Mouse (Mus musculus): ENCODE data around the gene Cd248.

The Cd248 gene

DNA sequence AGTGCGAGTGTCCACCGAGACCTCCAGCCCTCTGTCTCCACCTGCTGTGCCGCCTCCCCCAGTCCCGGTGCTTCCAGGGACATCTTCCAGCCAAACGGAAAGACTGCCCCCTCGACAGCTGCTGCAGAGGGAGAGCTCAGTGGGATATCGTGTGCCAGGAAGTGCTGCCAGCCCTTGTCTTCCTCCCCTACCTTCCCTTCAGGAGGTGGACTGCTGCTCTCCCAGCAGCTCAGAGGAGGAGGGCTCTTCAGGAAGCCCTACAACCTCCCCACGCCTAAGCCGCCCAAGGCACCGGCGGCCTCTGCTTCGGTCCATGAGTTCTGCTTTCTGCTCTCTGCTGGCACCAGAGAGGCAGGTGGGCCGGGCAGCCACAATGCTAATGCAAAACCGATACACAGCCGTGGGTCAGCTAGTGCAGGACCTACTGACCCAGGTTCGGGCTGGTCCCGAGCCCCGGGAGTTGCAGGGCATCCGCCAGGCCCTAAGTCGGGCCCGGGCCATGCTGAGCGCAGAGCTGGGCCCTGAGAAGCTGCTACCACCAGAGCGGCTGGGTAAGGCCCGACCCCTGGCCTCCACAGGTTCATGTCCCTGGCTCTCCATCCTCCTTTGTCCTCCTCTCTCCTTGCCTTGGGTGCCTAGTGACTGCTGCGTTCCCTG lies 15.6 kb upstream of the Cd248 start:
- DNase-seq = no peak

DNA sequence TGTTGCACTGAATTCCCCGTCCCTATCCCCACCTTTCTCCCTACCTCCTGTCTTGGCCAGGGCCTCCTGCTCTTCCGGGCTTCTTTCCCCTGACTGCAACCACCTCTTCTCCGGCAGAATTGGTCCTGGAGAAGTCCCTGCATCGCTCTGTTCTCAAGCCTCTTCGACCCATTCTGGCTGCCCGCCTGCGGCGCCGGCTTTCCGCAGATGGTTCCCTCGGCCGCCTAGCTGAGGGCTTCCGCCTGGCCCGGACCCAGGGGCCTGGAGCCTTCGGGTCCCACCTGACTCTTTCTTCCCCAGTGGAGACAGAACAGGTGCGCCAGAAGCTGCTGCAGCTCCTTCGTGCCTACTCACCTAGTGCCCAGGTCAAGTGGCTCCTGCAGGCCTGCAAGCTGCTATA lies 15.0 kb upstream of the Cd248 start:
- no peak for DNase-seq

DNA sequence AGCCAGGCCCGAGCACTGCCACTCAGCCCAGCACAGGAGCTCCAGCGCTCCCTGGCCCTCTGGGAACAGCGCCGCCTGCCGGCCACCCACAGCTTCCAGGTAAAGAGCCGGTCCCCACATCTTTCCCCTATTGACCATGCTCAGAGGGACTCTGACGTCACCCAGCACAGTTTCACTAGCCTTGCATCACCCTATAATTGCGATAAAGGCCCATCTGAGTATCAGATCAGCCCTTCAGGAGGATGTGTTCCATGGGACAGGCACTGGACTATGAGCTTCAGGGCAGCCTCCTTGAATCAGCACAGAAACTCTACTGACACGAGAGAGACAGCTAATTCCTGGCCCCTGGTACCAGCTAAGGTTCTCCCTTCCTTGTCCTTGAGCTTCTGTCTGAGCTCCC lies 14.0 kb upstream of the Cd248 start:
- DNase-seq = peak; percentile 67

DNA sequence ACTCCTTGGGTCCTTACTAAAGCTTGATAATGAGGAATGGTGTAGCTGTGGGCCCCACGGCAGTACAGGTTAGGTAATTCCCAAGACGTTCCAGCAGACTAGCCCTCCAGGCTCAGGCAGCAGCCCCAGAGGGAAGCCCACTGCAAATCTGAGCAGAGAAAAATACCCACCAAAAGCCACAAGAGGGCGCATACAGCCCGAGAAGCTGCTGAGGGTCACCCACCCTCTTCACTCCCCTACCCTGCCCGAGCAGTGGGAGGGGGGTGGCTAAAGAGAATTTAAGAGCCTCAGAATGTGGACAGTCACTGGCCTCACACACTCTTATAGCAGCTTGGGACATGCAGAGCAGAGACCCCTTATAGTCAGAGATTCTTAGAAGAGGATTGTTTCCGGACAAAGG lies 11.6 kb upstream of the Cd248 start:
- peak; percentile 81 for DNase-seq

- DNase-seq = peak; percentile 86
These were observed 9.8 kb upstream of the Cd248 start for GRCm38 (mm10) chr19:5057876-5058775.

GRCm38 (mm10) chr19:5058801-5059771 lies 8.8 kb upstream of the Cd248 start:
- peak; percentile 87 for DNase-seq

GRCm38 (mm10) chr19:5060365-5061330 lies 7.2 kb upstream of the Cd248 start:
- DNase-seq = peak; percentile 91

DNA sequence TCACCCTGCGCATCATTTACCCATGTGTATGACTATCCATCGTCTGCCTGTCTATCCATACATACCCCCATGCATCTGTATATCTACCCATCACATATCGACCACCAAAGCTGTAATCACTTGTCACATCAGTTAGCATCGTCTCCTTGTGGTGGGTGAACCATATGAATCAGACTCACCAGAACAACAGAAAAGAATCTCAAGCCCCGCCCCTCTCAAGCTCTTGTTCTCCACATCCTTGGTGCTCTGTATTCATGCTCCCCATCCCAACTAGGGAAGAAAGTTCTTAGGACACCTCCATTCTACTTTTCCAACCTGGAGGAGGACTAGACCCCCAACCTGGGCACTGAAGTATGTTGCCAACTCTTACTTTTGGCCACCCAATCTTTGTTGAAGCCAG lies 5.8 kb upstream of the Cd248 start:
- DNase-seq = no peak

DNA sequence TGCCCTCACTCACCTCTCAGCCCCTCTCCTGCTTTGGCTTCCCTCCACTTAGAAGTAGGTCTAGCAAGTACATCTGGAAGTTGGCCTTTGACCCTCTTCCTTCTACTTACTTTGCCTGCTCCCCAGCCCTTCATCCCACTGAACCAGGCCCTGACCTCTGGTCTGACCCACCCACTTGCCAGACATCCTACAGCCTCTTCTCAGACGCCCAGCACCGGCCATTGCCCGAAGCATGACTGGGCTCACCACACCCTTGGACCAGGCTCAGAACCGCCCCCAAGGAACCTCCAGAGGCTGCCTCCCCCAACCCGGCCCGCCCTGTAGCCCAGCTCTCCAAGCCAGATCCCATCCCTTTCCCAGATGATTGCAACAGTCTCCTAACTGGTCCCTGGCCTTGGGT lies 5.4 kb upstream of the Cd248 start:
- peak; percentile 50 for DNase-seq

GRCm38 (mm10) chr19:5065104-5065503 lies 2.8 kb upstream of the Cd248 start:
- DNase-seq = peak; percentile 50

DNA sequence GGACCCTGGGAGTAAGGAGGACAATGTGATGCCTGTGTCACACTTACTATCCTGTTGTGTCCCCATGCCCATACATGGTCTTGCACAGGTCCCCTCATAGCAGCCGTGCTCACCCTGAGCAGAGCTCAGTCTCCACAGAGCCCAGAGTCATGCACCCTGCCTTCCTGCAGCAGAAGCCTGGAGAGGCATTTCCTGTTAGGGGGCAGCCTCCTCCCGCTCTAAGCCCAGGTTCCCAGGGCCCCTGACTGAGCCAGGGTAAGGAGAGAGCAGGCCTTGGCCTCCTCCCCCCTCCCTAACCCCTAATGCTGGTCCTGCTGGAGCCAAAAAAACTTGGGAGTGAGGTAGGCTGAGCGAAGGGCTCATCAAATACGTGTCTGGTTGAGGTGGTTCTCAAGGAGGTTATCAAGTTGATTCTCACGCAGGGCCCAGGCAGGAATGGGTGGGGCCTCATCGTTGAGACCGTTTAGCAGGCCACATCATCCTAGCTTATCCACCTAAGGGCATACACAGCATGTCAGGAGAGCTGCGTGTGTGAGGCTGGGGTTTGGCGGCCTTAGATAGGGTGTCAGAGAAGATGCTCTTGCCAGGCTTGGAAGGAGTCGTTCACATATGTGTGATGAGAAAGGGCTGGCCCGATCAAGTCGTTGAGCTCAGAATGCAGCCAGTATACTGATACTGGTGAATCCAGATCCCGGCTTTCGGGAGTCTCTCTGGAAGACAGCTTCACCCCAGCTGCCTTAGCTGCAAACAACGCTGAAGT lies 658 bp upstream of the Cd248 start:
- peak; percentile 49 for DNase-seq

GRCm38 (mm10) chr19:5068570-5069234 lies 824 bp downstream of the Cd248 start:
- no peak for DNase-seq

DNA sequence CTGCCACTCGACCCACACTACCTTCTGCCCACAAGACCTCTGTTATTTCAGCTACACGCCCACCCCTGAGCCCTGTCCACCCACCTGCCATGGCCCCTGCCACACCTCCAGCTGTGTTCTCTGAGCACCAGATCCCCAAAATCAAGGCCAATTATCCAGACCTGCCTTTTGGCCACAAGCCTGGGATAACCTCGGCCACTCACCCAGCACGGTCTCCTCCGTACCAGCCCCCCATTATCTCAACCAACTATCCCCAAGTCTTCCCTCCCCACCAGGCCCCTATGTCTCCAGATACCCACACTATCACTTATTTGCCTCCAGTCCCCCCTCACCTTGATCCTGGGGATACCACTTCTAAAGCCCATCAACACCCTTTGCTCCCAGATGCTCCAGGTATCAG lies 1.6 kb downstream of the Cd248 start:
- DNase-seq = no peak

DNA sequence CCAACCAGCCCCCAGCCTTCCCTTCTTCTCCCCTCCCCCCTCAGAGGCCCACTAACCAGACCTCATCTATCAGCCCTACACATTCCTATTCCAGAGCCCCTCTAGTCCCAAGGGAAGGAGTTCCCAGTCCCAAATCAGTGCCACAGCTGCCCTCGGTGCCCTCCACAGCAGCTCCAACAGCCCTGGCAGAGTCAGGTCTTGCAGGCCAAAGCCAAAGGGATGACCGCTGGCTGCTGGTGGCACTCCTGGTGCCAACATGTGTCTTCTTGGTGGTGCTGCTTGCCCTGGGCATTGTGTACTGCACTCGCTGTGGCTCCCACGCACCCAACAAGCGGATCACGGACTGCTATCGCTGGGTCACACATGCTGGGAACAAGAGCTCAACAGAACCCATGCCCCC lies 2.1 kb downstream of the Cd248 start:
- DNase-seq = no peak

DNA sequence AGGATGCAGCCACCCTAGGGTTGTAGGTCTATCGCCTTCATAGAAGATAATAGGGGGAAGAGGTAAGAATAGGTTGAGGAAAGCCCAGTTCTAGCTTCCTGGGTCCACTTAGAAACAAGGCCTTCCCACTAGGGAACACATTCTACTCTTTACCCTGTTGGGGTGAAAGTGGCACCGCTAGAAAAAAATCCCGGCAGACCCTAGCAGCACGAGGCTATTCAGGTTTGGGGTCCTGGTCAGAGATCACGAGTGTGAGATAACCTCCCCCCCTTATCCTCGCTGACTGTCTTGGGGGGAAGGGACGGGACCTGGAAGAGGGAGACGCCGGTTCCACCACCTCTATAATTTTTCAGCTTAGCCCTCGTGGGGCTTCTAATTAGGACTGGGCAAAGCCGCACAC lies 3.2 kb downstream of the Cd248 start:
- DNase-seq = no peak

- DNase-seq = peak; percentile 93
These were observed 3.9 kb downstream of the Cd248 start for GRCm38 (mm10) chr19:5071545-5072369.

DNA sequence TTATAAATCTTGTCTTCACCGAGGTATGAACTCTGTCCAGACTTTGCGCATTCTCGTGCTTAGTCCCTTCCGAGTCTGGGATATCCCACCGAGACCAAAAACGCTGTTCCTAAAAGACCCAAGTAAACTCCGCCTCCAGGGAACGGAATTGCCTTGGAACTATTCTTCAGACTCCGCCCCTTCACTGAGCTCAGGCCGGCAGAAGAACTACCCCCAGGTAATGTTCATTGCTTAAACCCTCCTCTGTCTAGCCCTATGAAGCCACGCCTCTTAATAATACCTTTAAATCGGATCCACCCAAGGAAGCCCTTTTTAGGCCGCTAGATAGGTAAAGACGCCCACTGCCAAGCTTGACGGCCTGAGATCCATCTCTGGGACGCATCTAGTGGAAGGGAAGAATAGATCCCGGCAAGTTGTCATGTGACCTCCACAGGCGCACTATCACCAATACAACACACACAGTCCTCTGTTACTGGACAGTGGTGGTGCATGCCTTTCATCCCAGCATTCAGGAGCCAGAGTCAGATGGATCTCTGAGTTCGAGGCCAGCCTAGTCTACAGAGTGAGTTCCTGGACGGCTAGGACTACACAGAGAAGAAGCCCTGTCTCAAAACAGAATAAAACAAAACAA lies 4.6 kb downstream of the Cd248 start:
- peak; percentile 67 for DNase-seq

DNA sequence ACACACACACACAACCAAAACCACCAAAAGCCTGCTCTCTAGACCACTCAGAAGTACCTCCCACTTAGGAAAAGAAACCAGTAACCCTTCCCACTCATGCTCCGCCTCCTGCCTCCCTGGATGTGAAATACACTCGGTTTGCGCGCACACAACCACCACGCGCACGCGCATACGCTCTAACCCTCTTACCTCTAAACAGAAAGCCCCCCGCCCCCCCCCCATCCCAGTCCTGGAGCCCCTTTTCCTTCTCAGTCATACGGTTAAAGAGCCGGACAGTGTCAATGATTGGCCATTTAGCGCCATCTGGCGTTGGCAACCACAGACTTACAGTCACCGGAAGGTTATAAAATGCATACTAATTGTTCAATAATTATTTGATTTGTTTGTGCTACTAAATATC lies 5.2 kb downstream of the Cd248 start:
- DNase-seq = peak; percentile 72

DNA sequence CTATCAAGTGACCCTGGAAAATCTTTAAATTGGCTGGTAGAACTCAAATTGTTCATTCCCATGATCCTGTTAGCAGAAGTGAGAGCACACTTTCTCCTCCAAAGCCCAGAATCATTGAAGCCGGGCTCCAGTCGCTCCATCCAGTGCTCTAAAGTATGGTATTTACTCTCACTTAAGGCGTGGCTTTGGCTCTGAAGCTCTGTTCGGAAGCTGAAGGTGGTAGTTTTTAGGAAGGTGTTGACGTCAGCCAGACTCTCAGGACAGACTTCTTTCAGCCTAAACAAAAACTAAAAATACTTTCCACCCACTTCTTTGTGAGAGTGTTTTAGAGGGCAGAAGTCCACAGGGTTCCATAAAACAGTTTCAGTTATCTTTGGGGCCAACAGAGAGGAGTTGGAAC lies 5.6 kb downstream of the Cd248 start:
- DNase-seq = no peak
